Mouse (Mus musculus) testis, adult 2 months (tissue): Measurements from ENCODE around the gene Sin3b. TPM values are rescaled to one million over a fixed set of nuclear protein-coding genes. Genes with fewer than 3 reads are reported as not detected.
"Not testable (repeated sequence)": the region's sequence is repeated elsewhere in the genome, so short reads cannot be mapped to it uniquely, and the experiment has no call there.

Source experiments
- H3K27ac ChIP-seq: fragments of 200-500 bp; 2 replicates; pipeline ENCODE4 v1.5.1; 2012; ENCODE audit warnings: low read depth, low read length; ENCODE audit not compliant: control insufficient read depth, insufficient read depth
- H3K27me3 ChIP-seq: fragments of 200-500 bp; 2 replicates; pipeline ENCODE4 v1.6.1; 2012; ENCODE audit warnings: mild to moderate bottlenecking, low read length, moderate library complexity; ENCODE audit not compliant: control insufficient read depth, insufficient read depth
- H3K36me3 ChIP-seq: fragments of 200-500 bp; 2 replicates; pipeline ENCODE4 v1.6.1; 2012; ENCODE audit warnings: mild to moderate bottlenecking, low read length; ENCODE audit not compliant: control insufficient read depth, insufficient read depth
- H3K4me1 ChIP-seq: fragments of 200-500 bp; 2 replicates; pipeline ENCODE4 v1.6.1; 2012; ENCODE audit warnings: low read length; ENCODE audit not compliant: control insufficient read depth, insufficient read depth
- H3K4me3 ChIP-seq: fragments of 200-500 bp; 2 replicates; pipeline ENCODE4 v1.5.1; 2012; ENCODE audit warnings: low read depth, mild to moderate bottlenecking, low read length, moderate library complexity, mixed read lengths; ENCODE audit not compliant: control insufficient read depth
- CTCF ChIP-seq: fragments of 200-500 bp; IDR thresholded peaks from 2 replicates; pipeline ENCODE4 v1.5.1; 2012; ENCODE audit warnings: low read depth, mild to moderate bottlenecking, inconsistent platforms, low read length, moderate library complexity; ENCODE audit not compliant: control insufficient read depth, insufficient read depth, insufficient replicate concordance
- POLR2A ChIP-seq: fragments of 200-500 bp; IDR thresholded peaks from 2 replicates; pipeline ENCODE4 v1.6.1; 2012; ENCODE audit warnings: low read depth, mild to moderate bottlenecking, inconsistent platforms, low read length, moderate library complexity; ENCODE audit not compliant: control insufficient read depth
- polyA plus RNA-seq: library from polyadenylated mRNA; depleted of rRNA; stranded (reverse); fragments of >200 nt; gene quantifications from 2 replicates; pipeline ENCODE4 v1.2.3, GENCODE M21; 2012; rRNA removed

The Sin3b gene
- polyA plus RNA-seq, result 468 and 505 TPM in 2 replicates

GRCm38 (mm10) chr8:72722769-72723650, at the start of gene Sin3b:
Sin3b (plus strand) TSS chr8:72723285.
- TF ChIP-seq POLR2A, result peak; percentile 93
- no peak for TF ChIP-seq CTCF
- H3K27ac ChIP-seq, result peak within 1 kb of the TSS; percentile 93
- H3K27me3 ChIP-seq, result no peaks in the 10 kb centered on the region
- H3K36me3 ChIP-seq, result peaks cover 7% of the 10 kb centered on the region
- H3K4me3 ChIP-seq, result peak within 1 kb of the TSS; percentile 99
- peaks cover 3% of the 10 kb centered on the region for H3K4me1 ChIP-seq

- H3K4me1 ChIP-seq, result no peaks in the 10 kb centered on the region
- no peaks in the 10 kb centered on the region for H3K36me3 ChIP-seq
- no peak overlapping the region for H3K4me3 ChIP-seq
- H3K27ac ChIP-seq, result no peak overlapping the region
- H3K27me3 ChIP-seq, result no peaks in the 10 kb centered on the region
- TF ChIP-seq POLR2A (no peak), CTCF (no peak)
Measured at GRCm38 (mm10) chr8:72674184-72674583, 48.9 kb upstream of the Sin3b start.

DNA sequence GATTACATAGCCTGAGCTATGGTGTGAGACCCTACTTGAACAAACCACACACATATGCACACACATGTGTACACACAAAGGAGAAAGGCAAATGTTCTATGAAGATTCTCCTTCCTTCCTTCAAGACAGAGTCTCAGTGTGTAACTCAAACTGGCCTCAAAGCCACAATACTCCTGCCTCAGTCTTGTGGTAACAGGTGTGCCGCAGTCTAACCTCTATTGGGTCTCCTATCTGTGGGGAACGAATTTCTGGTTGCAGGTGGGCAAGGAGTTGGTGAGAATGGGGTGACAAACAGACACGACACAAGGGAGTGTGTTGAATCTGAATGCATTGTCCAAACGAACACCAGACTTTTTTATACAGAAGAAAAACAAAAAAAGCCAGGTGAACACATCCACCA, 46.6 kb upstream of the Sin3b start:
- H3K27ac ChIP-seq, result no peak overlapping the region
- no peak overlapping the region for H3K4me3 ChIP-seq
- TF ChIP-seq POLR2A, result no peak
- TF ChIP-seq CTCF, result no peak
- H3K4me1 ChIP-seq, result no peaks in the 10 kb centered on the region
- no peaks in the 10 kb centered on the region for H3K27me3 ChIP-seq
- H3K36me3 ChIP-seq, result no peaks in the 10 kb centered on the region

DNA sequence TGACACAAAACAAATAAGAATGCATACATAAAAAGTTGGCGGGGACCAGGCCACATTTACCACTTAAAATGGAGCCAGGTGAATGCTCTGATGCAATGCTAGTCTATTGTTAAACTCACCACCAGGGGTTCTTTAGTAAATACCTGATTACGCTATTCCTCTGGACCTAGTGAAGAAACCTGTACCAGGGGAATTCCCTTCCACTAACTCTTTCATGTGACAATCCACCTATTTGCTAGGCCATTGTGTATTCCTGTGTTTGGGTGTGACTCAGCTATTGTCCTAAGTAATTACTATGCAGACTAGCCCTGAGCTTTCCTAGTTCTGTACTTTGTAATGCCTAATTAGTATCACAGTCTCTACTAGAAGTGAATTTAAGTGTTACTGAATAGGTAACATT, 46.2 kb upstream of the Sin3b start:
- not testable (repeated sequence) for H3K27me3 ChIP-seq, H3K4me3 ChIP-seq, H3K27ac ChIP-seq, H3K36me3 ChIP-seq, H3K4me1 ChIP-seq

DNA sequence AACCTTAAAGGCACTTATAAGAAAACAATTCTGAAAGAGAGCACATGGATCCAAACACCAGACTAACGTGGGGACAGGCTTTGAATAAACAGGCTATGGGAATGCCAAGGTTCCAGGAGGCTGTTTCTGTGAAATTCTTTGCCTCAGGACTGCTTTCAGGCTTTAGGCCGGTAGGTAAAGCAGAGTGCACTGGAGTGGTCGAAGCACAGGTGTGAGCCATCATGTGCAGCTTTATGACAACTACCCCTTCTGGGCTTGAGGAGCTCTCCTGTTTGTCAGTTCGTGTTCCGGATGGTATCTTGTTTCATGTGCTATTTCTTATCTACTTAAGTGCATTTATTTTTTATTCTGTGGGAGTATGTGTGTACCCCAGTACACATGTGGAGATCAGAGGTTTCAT, 45.8 kb upstream of the Sin3b start:
- Histone ChIP-seq H3K4me3 (no peak overlapping the region), H3K27me3 (no peaks in the 10 kb centered on the region), H3K27ac (no peak overlapping the region), H3K4me1 (no peaks in the 10 kb centered on the region), H3K36me3 (no peaks in the 10 kb centered on the region)
- no peak for TF ChIP-seq CTCF
- no peak for TF ChIP-seq POLR2A

- Histone ChIP-seq H3K27ac (no peak overlapping the region), H3K4me3 (no peak overlapping the region), H3K36me3 (no peaks in the 10 kb centered on the region), H3K4me1 (no peaks in the 10 kb centered on the region), H3K27me3 (no peaks in the 10 kb centered on the region)
- TF ChIP-seq POLR2A, result no peak
- peak; percentile 66; the same call in 1 of the 2 replicates for TF ChIP-seq CTCF
Measured at GRCm38 (mm10) chr8:72680133-72680532, 43.0 kb upstream of the Sin3b start.

GRCm38 (mm10) chr8:72682051-72682687, 40.9 kb upstream of the Sin3b start:
- Histone ChIP-seq H3K27me3 (no peaks in the 10 kb centered on the region), H3K36me3 (no peaks in the 10 kb centered on the region), H3K4me1 (no peaks in the 10 kb centered on the region), H3K27ac (no peak overlapping the region), H3K4me3 (no peak overlapping the region)
- no peak for TF ChIP-seq CTCF
- TF ChIP-seq POLR2A, result no peak
